Mouse (Mus musculus): ENCODE results near the gene Psg18.
"Not testable (repeated sequence)": the region's sequence is repeated elsewhere in the genome, so short reads cannot be mapped to it uniquely, and the experiment has no call there.

Psg18 gene

DNA sequence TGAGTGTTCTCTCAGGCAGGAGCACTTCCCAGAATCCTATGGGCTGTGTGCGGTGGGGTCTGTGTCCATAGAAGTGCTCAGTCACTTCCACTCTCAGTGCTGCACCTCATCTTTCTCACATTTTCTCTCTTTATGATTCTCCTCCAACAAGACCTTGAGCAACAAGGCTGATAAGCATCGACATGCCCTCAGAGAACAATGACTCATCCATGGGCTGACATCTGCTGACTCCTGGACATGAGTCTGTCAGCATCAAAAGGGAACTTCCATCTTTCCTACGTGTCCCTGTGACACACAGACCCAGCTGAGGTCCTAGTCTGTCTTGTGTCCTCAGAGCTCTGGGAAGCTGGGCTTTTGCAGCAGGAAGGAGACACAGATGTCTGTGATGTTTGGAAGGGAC lies at the start of gene Psg18:
Psg18 (minus strand) TSS at position 101 of the 400 bp plus-strand sequence.
- not testable (repeated sequence) for DNase-seq (ENCODE audit: low spot score)

DNA sequence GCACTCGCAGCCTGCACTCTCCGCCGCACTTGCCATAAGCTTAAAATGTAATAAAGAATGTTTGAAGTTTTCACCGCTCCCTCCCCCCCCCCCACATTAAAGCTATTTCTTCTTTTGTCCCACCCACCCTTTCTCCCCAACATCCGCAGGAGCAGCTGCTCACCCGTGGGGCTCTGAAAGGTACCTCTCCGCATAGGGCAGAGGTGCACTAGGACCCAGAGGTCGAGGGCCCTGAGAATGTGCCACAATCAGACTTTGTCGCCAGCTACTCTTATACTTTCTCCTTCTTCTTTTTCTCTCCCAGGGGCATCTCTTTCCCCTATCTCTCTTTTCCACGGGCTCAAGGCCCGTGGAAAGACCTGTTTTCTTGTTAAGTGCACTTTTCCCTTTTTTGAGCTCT lies 48.6 kb upstream of the Psg18 start:
- DNase-seq (ENCODE audit: low spot score) = no peak

DNA sequence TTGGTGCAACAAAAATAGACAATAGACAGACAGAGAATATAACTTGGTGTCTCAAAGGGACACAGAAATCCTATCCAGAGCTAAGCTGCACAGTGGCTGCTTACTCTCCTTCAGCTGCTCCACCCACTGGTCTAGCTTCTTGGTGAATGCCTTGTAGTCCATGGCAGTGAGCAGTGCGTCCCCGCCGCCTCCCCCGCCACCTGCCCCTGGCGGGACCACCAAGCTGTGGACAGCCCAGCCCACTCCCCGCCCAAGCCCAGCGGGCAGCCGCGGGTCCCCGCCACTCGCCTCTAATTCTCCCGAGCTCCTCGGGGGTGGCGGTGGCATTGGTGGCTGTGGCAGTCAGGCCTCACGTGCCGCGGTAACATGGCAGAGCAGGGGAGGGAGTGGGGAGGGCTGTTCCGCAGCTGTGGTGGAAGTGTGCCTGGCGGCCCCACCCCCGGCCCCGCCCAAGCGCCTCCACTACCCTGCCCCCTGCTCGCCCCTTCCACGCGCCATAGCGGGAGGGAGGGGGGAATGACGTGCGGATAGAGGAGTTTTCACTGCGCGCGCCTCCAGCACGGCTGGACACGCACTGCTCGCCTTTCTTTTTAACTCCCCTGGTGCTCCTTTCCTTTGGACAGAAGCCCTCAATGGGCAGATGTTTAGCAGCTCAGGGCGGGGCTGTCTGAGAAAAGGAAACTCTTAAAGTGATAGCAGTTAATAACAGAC lies 47.9 kb upstream of the Psg18 start:
- no peak for DNase-seq (ENCODE audit: low spot score)

DNA sequence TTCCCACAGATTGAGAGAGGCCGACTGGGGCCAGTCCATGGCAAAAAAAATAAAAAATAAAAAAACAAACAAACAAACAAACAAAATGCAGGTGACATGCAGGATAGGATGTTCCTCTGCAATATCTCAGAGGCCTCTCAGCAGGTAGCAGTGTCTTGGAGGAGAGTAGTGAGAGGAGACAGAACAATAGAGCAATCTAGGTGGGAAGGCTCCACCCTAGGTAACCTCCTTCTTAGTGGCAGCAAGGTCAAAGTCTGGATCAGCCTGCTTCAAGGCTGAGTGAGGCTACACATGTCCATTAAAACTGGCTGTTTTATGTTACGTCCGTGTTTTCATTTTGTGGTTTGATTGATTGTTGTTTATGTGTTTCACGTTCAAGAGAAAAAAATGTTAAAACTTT lies 36.7 kb upstream of the Psg18 start:
- DNase-seq (ENCODE audit: low spot score) = not testable (repeated sequence)

DNA sequence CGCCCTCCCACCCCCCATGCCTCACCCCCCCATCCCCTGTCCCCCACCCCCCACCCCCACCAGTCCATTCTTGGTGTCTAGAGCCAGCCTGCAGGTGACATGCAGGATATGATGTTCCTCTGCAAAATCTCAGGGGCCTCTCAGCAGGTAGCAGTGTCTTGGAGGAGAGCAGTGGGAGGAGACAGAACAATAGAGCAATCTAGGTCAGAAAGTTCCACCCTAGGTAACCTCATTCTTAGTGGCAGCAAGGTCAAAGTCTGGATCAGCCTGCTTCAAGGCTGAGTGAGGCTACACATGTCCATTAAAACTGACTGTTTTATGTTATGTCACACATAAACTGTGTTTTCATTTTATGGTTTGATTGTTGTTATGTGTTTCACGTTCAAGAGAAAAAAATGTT lies 23.5 kb upstream of the Psg18 start:
- DNase-seq (ENCODE audit: low spot score) = no peak

DNA sequence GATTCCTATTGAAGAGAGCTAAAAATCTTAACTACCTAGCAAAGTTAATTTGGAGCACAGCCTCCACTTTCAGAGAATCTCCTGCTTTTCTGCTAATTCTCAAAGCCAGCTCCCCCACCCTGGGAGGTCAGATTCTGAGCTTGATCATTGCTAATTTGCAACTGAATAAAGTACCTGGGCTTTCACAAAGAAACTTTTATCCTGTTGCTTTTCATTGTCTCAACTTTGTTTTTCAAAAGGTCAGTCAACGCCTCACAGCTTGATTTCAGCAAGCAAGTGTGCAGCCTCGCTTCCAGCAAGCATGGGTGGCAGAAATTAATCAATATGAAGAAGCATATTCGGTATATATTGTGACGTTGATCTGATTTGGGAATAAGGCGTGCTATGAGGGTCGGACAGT lies 19.4 kb downstream of the Psg18 start:
- not testable (repeated sequence) for DNase-seq (ENCODE audit: low spot score)

Data from c-Kit-positive CD71-positive TER-119-positive erythroid progenitor cells, embryonic 14.5 days (primary cell).